Mouse (Mus musculus) kidney, adult 8-10 months (tissue): ENCODE data around the gene Atp10b.
"Not testable (repeated sequence)": the region's sequence is repeated elsewhere in the genome, so short reads cannot be mapped to it uniquely, and the experiment has no call there.

Experiments used
- DNase-seq, 2 experiments: peaks; one replicate each; pipeline ENCODE4 v3.0.0; 2022

Atp10b gene

GRCm38 (mm10) chr11:43149577-43149976 is at the start of gene Atp10b:
Gene Atp10b (plus strand): TSS chr11:43149877.
- no peak for DNase-seq

- no peak for DNase-seq
Measured at GRCm38 (mm10) chr11:43101357-43101756, 48.3 kb upstream of the Atp10b start.

GRCm38 (mm10) chr11:43125908-43126477 is 23.7 kb upstream of the Atp10b start:
- no peak for DNase-seq

GRCm38 (mm10) chr11:43126573-43126972 is 23.1 kb upstream of the Atp10b start:
- not testable (repeated sequence) for DNase-seq

GRCm38 (mm10) chr11:43141296-43141695 is 8.4 kb upstream of the Atp10b start:
- DNase-seq = no peak

GRCm38 (mm10) chr11:43142811-43143210 is 6.9 kb upstream of the Atp10b start:
- no peak for DNase-seq

GRCm38 (mm10) chr11:43144178-43144577 is 5.5 kb upstream of the Atp10b start:
- no peak for DNase-seq

- DNase-seq = not testable (repeated sequence)
Measured at GRCm38 (mm10) chr11:43144882-43145281, 4.8 kb upstream of the Atp10b start.

GRCm38 (mm10) chr11:43147380-43147779 is 2.3 kb upstream of the Atp10b start:
- peak; percentile 45 to 59 for DNase-seq

GRCm38 (mm10) chr11:43148341-43148740 is 1.3 kb upstream of the Atp10b start:
- peak; percentile 34 to 61 for DNase-seq

- DNase-seq = peak in 1 of 2 experiments; percentile 5
Measured at GRCm38 (mm10) chr11:43155004-43155403, 5.3 kb downstream of the Atp10b start.

- DNase-seq = no peak
Measured at GRCm38 (mm10) chr11:43155417-43155816, 5.7 kb downstream of the Atp10b start.

GRCm38 (mm10) chr11:43158814-43159213 is 9.1 kb downstream of the Atp10b start:
- DNase-seq = no peak

- DNase-seq = no peak
Measured at GRCm38 (mm10) chr11:43160188-43160942, 10.7 kb downstream of the Atp10b start.

GRCm38 (mm10) chr11:43170601-43171000 is 20.9 kb downstream of the Atp10b start:
- no peak for DNase-seq

- DNase-seq = no peak
Measured at GRCm38 (mm10) chr11:43174359-43175116, 24.9 kb downstream of the Atp10b start.

GRCm38 (mm10) chr11:43182401-43182800 is 32.7 kb downstream of the Atp10b start:
- no peak for DNase-seq

- no peak for DNase-seq
Measured at GRCm38 (mm10) chr11:43182816-43183215, 33.1 kb downstream of the Atp10b start.

GRCm38 (mm10) chr11:43183457-43183856 is 33.8 kb downstream of the Atp10b start:
- DNase-seq = no peak

- no peak for DNase-seq
Measured at GRCm38 (mm10) chr11:43186291-43186690, 36.6 kb downstream of the Atp10b start.

GRCm38 (mm10) chr11:43189817-43190593 is 40.3 kb downstream of the Atp10b start:
- DNase-seq = no peak

- DNase-seq = no peak
Measured at GRCm38 (mm10) chr11:43198811-43199210, 49.1 kb downstream of the Atp10b start.

GRCm38 (mm10) chr11:43199358-43199757 is 49.7 kb downstream of the Atp10b start:
- no peak for DNase-seq
